Mouse (Mus musculus) limb, embryonic 14.5 days (tissue): ENCODE results near the gene Kcna7. TPM values are rescaled to one million over a fixed set of nuclear protein-coding genes. Genes with fewer than 3 reads are reported as not detected.
A peak's percentile ranks its signal among the peaks of the same experiment; 100 is the strongest.

Experiments
- ATAC-seq: fragments of 200-750 bp; cut with Nextera tagmentation; 2 replicates; pipeline ENCODE4 v1.8.0; 2017; ENCODE audit warnings: low read depth, moderate number of reproducible peaks, moderate TSS enrichment; ENCODE audit not compliant: low FRiP score
- DNase-seq: peaks from one replicate; pipeline ENCODE4 v3.0.0-alpha.2; 2015; ENCODE audit warnings: low spot score
- H3K27ac ChIP-seq: fragments of 300-500 bp; sonication (generic); replicated peaks from 2 replicates; pipeline ENCODE4 v1.5.1; 2014; ENCODE audit warnings: low read depth, mild to moderate bottlenecking, low read length, moderate library complexity, mixed read lengths
- H3K27me3 ChIP-seq: fragments of 300-500 bp; sonication (generic); 2 replicates; pipeline ENCODE4 v1.6.1; 2014; ENCODE audit warnings: low read length, mixed read lengths; ENCODE audit not compliant: control insufficient read depth, insufficient read depth
- H3K36me3 ChIP-seq: fragments of 300-500 bp; sonication (generic); 2 replicates; pipeline ENCODE4 v1.6.1; 2014; ENCODE audit warnings: mild to moderate bottlenecking, low read length, moderate library complexity, mixed read lengths; ENCODE audit not compliant: control insufficient read depth, insufficient read depth
- H3K4me1 ChIP-seq: fragments of 300-500 bp; sonication (generic); 2 replicates; pipeline ENCODE4 v1.6.1; 2014; ENCODE audit warnings: antibody characterized with exemption, low read length, mixed read lengths; ENCODE audit not compliant: control insufficient read depth, insufficient read depth
- H3K4me2 ChIP-seq: fragments of 300-500 bp; sonication (generic); replicated peaks from 2 replicates; pipeline ENCODE4 v1.6.1; 2014; ENCODE audit warnings: low read depth, mild to moderate bottlenecking, low read length, moderate library complexity; ENCODE audit not compliant: severe bottlenecking
- H3K4me3 ChIP-seq: fragments of 300-500 bp; sonication (generic); replicated peaks from 2 replicates; pipeline ENCODE4 v1.5.1; 2014; ENCODE audit warnings: low read length
- H3K9ac ChIP-seq: fragments of 300-500 bp; sonication (generic); 2 replicates; pipeline ENCODE4 v1.6.1; 2014; ENCODE audit warnings: mild to moderate bottlenecking, low read depth, low read length, moderate library complexity; ENCODE audit not compliant: severe bottlenecking
- H3K9me3 ChIP-seq: fragments of 300-500 bp; sonication (generic); 2 replicates; pipeline ENCODE4 v1.6.1; 2016; ENCODE audit warnings: low read length; ENCODE audit not compliant: control insufficient read depth
- POLR2A ChIP-seq: fragments of 200-500 bp; IDR thresholded peaks from 2 replicates; pipeline ENCODE4 v1.8.0; 2012; ENCODE audit warnings: inconsistent platforms, mild to moderate bottlenecking, moderate library complexity, borderline replicate concordance; ENCODE audit not compliant: insufficient read depth, insufficient read length; ENCODE audit errors: extremely low read depth
- WGBS: fragments of 180-500 bp; shearing (Covaris S2); extraction: QIAGEN DNeasy Blood & Tissue Kit; methylation state at CpG from one replicate; pipeline ENCODE4 v1.1.7; 2014; 5-methylcytosine and 5-hydroxymethylcytosine counted together
- polyA plus RNA-seq, 2 experiments: library from polyadenylated mRNA; depleted of rRNA in 1 of 2; stranded (reverse) in 1 of 2; unstranded in 1 of 2; fragments of >200 nt; fragmentation: Nextera tagmentation in 1 of 2; extraction: Ambion mirVana in 1 of 2; gene quantifications; 2 replicates each; pipeline versions ENCODE4 v1.2.1 to v1.2.3; 2012 to 2014

The Kcna7 gene
- polyA plus RNA-seq, 2 experiments = 0.10 TPM; not detected in 1

DNA sequence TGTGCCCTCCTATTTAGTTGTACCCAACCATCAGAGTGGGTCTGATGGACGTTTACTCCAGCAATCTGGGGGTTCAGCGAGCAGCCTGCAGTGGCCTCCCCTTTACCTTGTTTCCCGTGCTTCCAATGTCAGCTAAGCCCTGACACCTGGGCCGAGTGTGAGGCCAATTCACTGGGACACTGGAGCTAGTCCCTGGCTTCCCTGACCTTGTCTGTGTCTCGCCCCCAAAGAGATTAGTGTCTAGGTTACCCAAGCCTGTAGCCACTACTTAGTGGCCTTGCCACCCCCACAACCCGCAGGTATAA, 15.1 kb downstream of the Kcna7 start, which contains the start of gene Lhb:
Gene Lhb (plus strand): TSS at position 206 of the 305 bp plus-strand sequence.
- peaks cover 15% of the 10 kb centered on the region for H3K27me3 ChIP-seq
- H3K9me3 ChIP-seq = no peaks in the 10 kb centered on the region
- no peak for DNase-seq
- no peak within 1 kb of the TSS for H3K27ac ChIP-seq
- WGBS = 53% methylated on average over 6 of the region's 6 CpGs
- peak within 1 kb of the TSS; percentile 20 for H3K4me2 ChIP-seq
- peaks cover 10% of the 10 kb centered on the region; the same call in 1 of the 2 replicates for H3K4me1 ChIP-seq
- no peak for ATAC-seq
- 0 out of 2 replicates have a peak within 1 kb of the TSS, but pooled peaks have one; percentile 12 for H3K9ac ChIP-seq
- H3K36me3 ChIP-seq = peaks cover 52% of the 10 kb centered on the region
- TF ChIP-seq POLR2A = no peak
- H3K4me3 ChIP-seq = 0 out of 2 replicates have a peak within 1 kb of the TSS, but pooled peaks have one; percentile 2

DNA sequence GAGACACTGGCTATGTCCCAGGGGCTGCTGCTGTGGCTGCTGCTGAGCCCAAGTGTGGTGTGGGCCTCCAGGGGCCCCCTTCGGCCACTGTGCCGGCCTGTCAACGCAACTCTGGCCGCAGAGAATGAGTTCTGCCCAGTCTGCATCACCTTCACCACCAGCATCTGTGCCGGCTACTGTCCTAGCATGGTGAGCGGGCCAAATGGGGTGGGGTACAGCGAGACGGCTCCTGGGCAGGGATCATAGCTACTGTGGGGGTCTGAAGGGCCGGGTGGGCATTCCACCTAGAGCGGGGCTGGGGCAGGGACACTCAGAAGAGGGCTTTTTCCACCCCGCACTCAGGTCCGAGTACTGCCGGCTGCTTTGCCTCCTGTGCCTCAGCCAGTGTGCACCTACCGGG, 15.7 kb downstream of the Kcna7 start:
- 83% methylated on average over 14 of the region's 14 CpGs for WGBS
- ATAC-seq = no peak
- Histone ChIP-seq H3K4me1 (peaks cover 10% of the 10 kb centered on the region; the same call in 1 of the 2 replicates), H3K27me3 (peaks cover 9% of the 10 kb centered on the region), H3K36me3 (peaks cover 56% of the 10 kb centered on the region), H3K9ac (no peak overlapping the region), H3K27ac (no peak overlapping the region), H3K9me3 (no peaks in the 10 kb centered on the region), H3K4me2 (no peak overlapping the region), H3K4me3 (no peak overlapping the region)
- no peak for DNase-seq
- TF ChIP-seq POLR2A = no peak

DNA sequence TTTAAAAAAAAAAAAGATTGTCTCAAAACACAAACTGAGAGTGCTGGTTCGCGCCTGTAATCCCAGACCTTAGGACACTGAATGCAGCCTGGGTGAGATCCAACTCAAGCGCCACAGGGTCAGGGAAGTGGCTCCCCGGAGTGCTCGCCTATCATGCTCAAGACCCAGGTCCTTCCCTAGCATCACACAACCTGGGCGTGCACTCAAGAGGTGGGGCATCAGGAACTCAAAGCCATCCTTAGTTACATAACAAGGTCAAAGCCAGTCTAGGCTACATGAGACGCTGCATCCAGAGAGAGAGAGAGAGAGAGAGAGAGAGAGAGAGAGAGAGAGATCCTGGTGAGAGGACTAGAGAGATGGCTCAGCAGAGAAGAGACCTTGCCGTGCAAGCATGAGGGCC, 21.1 kb downstream of the Kcna7 start:
- no peak overlapping the region for H3K4me3 ChIP-seq
- H3K4me2 ChIP-seq = no peak overlapping the region
- ATAC-seq (no peak), DNase-seq (no peak)
- no peak overlapping the region for H3K27ac ChIP-seq
- H3K27me3 ChIP-seq = no peaks in the 10 kb centered on the region
- TF ChIP-seq POLR2A = no peak
- 91% methylated on average over 8 of the region's 8 CpGs for WGBS
- peaks cover 95% of the 10 kb centered on the region for H3K36me3 ChIP-seq
- no peak overlapping the region for H3K9ac ChIP-seq
- no peaks in the 10 kb centered on the region for H3K9me3 ChIP-seq
- H3K4me1 ChIP-seq = no peaks in the 10 kb centered on the region

DNA sequence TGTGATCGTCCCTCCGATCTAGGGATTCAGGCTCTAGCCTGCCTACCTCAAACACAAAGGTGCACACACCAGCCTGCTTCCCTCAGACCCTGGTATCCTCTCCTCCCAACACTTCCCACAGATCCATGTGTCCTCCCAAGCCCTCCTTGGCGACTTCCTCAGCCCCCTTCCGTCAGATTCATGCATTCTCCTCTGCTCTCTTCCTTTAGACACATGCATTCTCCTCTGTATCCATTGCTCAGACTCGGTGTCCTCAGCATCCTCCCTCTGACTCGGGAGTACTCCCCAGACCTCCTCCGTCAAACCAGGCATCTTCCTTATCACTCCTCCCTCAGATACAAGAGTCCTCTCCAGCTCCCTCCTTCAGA, 28.4 kb downstream of the Kcna7 start:
- TF ChIP-seq POLR2A = no peak
- peaks cover 33% of the 10 kb centered on the region for H3K36me3 ChIP-seq
- H3K4me3 ChIP-seq = peak overlapping the region; percentile 77
- H3K4me2 ChIP-seq = peak overlapping the region; percentile 98
- DNase-seq (no peak), ATAC-seq (no peak)
- no peaks in the 10 kb centered on the region for H3K9me3 ChIP-seq
- H3K9ac ChIP-seq = peak overlapping the region; percentile 80
- whole genome bisulfite sequencing = 1% methylated on average over 7 of the region's 7 CpGs
- H3K4me1 ChIP-seq = peaks cover 37% of the 10 kb centered on the region
- H3K27ac ChIP-seq = peak overlapping the region; percentile 74
- no peaks in the 10 kb centered on the region for H3K27me3 ChIP-seq

DNA sequence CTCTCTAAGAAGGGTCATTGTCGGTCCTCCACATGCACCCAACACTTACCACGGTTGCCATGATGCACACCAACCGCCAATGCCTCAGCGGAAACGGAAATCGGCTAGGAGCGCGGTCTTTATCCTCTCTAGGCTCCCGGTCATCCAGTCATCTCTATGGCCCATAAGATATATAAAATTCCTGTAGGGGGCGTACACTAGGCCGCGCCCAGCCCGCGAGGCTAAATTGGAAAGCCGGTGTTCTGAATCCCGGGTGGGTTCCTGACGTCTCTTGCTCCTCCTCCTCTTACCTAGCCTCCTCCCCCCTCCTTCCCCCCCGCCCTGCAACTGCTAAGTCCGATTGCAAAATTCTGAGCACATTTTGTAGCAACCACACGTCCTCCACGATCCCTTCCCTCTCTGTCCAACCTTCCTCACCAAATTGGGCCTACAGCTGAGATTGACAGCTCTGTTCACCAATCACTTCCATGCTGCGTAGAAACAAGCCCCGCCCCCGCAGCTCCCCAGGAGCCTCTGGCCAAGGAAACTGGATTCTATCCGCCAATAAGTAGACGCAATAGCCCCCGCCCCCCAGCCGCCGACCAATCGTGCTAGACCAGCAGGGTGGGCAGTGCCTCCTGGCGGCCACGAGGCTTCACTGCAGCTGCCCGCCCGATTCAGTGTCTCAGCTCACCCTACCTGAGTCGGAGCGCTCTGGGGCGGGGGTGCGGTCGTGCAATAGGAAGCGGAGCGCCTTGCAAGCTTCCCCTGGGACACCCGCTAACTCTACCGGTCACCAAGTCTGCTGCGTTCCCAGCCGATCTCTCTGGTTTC, 29.0 kb downstream of the Kcna7 start, which contains the start of gene Gys1:
Gene Gys1 (plus strand): TSS at position 642 of the 813 bp plus-strand sequence.
- Histone ChIP-seq H3K36me3 (peaks cover 27% of the 10 kb centered on the region), H3K9ac (peak within 1 kb of the TSS; percentile 80), H3K27me3 (no peaks in the 10 kb centered on the region), H3K4me3 (peak within 1 kb of the TSS; percentile 77), H3K4me1 (peaks cover 37% of the 10 kb centered on the region), H3K4me2 (peak within 1 kb of the TSS; percentile 98), H3K9me3 (no peaks in the 10 kb centered on the region), H3K27ac (peak within 1 kb of the TSS; percentile 74)
- peak; percentile 84; the same call in 1 of the 2 replicates for TF ChIP-seq POLR2A
- ATAC-seq (peak; percentile 97), DNase-seq (peak; percentile 100)
- WGBS = 1% methylated on average over 45 of the region's 45 CpGs
